Mouse (Mus musculus) erythroblast, embryonic 14.5 days (primary cell): Measurements from ENCODE around the gene Sgms1.

Experiments
- GATA1 ChIP-seq: IDR thresholded peaks from 2 replicates; pipeline ENCODE4 v1.6.1; 2012; ENCODE audit warnings: low read length, inconsistent platforms, mixed read lengths
- TAL1 ChIP-seq: IDR thresholded peaks from 3 replicates; pipeline ENCODE4 v1.6.1; 2012; ENCODE audit warnings: low read length, inconsistent platforms, mixed read lengths

GRCm38 (mm10) chr19:32202131-32203114 is 187.1 kb downstream of the Sgms1 start:
- TF ChIP-seq GATA1 (no peak), TAL1 (no peak)
